Mouse (Mus musculus): Measurements from ENCODE around the gene Adam33. TPM values are rescaled to one million over a fixed set of nuclear protein-coding genes. Genes with fewer than 3 reads are reported as not detected.

Adam33 gene
- polyA plus RNA-seq, 1 experiment: 34.5 TPM

DNA sequence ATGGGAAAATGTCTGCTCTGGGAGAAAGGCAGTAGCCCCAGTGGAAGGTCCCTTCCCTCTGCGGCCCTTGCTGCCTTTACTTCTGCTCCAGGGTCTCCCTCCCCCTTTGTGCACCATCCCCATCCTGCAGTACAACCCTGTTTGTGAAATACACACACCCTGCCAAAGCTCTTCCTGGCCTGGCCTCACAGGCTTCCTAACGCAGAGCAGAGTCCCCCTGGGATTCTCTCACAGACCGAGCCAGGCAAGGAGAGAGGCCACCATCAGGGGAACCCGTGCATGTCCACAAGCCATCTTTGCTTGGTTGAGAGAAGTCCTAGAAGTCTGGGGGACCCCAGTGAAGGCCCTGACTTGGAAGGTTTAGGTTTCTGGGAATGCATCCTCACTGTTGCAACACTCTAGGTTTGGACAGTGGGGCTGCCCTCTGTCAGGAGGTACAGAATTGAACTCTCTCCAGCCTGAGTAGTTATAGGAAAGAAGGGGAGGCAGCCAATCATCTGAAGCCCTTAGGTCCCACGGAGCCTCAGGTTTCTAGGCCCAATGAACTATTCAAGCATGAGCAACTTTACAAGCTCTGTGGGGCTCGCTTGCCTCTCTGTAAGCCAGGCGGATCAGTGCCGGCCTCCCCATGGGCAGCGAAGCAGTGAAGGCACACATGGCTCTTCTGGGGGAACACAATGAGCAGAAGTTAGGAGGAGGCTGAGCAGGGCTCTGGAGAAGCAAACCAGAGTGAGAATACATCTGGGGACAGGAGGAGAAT, 3.7 kb downstream of the Adam33 start:
- no peak for DNase-seq
- Histone ChIP-seq H3K4me3 (replicated peaks; ENCODE audit: extremely low read depth, low read depth, low read length) (no peak overlapping the region), H3K4me1 (ENCODE audit: control insufficient read depth, insufficient read depth, low read length) (peaks cover 3% of the 10 kb centered on the region)
- 66% methylated on average over 9 of the region's 9 CpGs for WGBS
- no peak for TF ChIP-seq POLR2A (IDR thresholded peaks at IDR 0.05; ENCODE audit: borderline replicate concordance, extremely low read depth, low read depth, low read length)
- TF ChIP-seq CTCF (IDR thresholded peaks at IDR 0.05; ENCODE audit: insufficient read depth, low read length): no peak

DNA sequence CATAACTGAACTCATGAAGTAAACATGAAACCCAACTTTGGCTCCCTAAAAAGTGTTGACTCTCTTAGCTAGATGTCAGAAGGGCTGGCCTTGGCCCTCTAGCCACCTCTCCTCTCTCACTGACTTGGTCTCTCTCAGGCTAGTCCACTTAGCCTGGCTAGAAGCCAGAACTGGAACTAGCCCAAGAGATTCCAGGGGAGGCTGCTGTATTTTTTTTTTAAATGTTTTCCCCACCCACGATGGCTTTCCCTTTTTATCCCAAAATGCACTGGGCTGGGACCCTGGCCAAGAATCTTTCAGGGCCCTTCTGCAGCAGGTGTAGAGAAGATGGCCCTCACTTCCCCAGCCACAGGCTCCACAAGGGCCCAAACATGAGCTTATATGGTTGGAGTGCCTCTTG, 4.2 kb downstream of the Adam33 start:
- WGBS: 15% methylated on average over 1 of the region's 1 CpGs
- H3K4me3 ChIP-seq (replicated peaks; ENCODE audit: extremely low read depth, low read depth, low read length): no peak overlapping the region
- peak; percentile 33 for DNase-seq
- H3K4me1 ChIP-seq (ENCODE audit: control insufficient read depth, insufficient read depth, low read length): peaks cover 3% of the 10 kb centered on the region
- TF ChIP-seq POLR2A (IDR thresholded peaks at IDR 0.05; ENCODE audit: borderline replicate concordance, extremely low read depth, low read depth, low read length) (no peak), CTCF (IDR thresholded peaks at IDR 0.05; ENCODE audit: insufficient read depth, low read length) (no peak)

DNA sequence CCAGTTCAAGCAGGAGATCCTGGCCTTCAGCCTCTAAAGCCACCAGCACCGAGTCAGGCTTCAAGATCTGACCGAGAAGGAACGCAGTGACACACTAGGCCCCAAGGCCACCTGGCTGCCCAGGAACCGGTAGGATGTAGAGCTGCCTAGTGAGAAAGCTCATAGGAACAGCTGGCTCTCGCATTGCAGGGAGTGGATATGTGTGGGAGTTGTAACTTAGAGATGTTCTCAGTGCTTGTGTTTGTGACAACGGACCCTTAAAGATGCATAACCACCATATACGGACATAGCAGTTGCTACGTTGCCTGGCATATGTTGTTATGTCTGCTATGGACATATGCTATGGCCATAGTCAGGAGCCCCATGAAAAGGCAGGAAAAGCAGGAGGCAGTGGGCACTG, 4.9 kb downstream of the Adam33 start:
- DNase-seq: no peak
- TF ChIP-seq POLR2A (IDR thresholded peaks at IDR 0.05; ENCODE audit: borderline replicate concordance, extremely low read depth, low read depth, low read length) (no peak), CTCF (IDR thresholded peaks at IDR 0.05; ENCODE audit: insufficient read depth, low read length) (no peak)
- 90% methylated on average over 8 of the region's 8 CpGs for WGBS
- H3K4me1 ChIP-seq (ENCODE audit: control insufficient read depth, insufficient read depth, low read length): peaks cover 9% of the 10 kb centered on the region
- no peak overlapping the region for H3K4me3 ChIP-seq (replicated peaks; ENCODE audit: extremely low read depth, low read depth, low read length)

DNA sequence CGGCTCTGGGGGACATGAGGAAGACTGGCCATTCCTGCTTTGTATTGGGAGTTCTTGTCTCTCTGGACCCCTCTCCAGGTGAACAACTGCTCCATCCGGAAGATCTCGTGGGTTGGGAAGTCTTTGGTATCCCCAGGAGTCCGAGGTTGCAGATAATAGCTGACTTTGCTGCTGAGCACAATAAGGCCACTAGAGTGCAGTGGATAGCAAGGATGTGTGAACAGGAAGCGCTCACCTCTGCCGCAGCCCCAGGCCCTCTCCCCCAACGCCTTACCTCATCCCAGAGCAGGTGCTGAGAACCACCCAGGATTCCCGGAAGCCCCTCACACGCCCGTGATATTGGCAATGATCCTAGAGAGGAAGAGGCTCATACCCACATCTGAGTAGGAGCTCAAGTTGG, 7.4 kb downstream of the Adam33 start:
- DNase-seq: no peak
- Histone ChIP-seq H3K4me1 (ENCODE audit: control insufficient read depth, insufficient read depth, low read length) (peaks cover 9% of the 10 kb centered on the region), H3K4me3 (replicated peaks; ENCODE audit: extremely low read depth, low read depth, low read length) (no peak overlapping the region)
- WGBS: 8% methylated on average over 10 of the region's 10 CpGs
- peak; percentile 57 for TF ChIP-seq CTCF (IDR thresholded peaks at IDR 0.05; ENCODE audit: insufficient read depth, low read length)
- no peak for TF ChIP-seq POLR2A (IDR thresholded peaks at IDR 0.05; ENCODE audit: borderline replicate concordance, extremely low read depth, low read depth, low read length)

DNA sequence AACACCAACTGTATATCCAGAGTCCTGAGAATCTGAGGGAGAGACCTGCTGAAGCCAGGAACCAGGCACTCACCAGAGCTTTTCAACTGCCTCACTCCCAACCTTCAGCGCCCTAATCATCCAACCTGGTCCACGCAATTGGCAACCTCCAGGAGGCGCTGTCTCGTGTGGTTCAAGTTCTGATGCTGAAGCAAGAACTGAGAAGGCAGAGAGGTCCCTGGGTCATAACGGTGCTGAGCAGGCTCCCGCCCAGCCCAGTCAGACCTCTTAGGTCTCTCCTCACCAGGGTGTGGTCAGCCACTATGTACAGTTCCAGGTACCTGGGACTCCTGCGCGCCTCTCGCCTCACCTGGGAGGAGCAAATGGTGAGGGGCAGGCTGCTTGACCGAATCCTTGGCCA, 8.0 kb downstream of the Adam33 start:
- H3K4me3 ChIP-seq (replicated peaks; ENCODE audit: extremely low read depth, low read depth, low read length): no peak overlapping the region
- TF ChIP-seq CTCF (IDR thresholded peaks at IDR 0.05; ENCODE audit: insufficient read depth, low read length) (peak; percentile 81), POLR2A (IDR thresholded peaks at IDR 0.05; ENCODE audit: borderline replicate concordance, extremely low read depth, low read depth, low read length) (no peak)
- DNase-seq: peak; percentile 42
- 11% methylated on average over 10 of the region's 10 CpGs for WGBS
- peaks cover 9% of the 10 kb centered on the region for H3K4me1 ChIP-seq (ENCODE audit: control insufficient read depth, insufficient read depth, low read length)

DNA sequence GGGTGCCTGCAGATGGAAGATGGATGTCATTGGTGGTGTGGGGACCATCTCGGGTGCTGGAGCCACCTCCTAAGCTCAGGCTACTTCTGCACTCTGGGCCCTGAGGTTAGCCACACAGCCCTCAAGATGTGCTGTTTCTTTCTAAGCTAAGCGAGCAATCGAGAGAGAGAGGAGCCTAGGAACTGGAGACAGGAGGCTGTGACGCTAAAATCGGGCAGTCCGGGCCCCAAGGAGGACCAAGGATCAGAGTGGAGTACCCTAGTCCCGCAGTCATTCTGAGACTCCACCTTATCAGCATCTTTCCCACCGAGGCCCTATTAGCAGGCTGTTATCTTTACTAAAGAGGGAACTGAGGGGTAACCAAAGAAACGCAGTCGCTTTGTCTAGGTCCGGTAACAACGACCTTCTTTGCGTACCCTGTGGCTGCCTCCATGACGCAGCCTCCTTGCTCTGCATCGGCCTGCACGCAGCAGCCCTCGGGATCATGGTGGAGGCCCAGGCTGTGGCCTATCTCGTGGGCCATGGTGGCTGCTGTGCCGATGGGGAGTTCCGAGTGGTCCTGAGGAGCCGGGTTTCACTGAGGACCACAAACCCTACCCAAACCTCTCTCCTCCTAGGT, 8.9 kb downstream of the Adam33 start:
- WGBS: 9% methylated on average over 21 of the region's 21 CpGs
- Histone ChIP-seq H3K4me3 (replicated peaks; ENCODE audit: extremely low read depth, low read depth, low read length) (no peak overlapping the region), H3K4me1 (ENCODE audit: control insufficient read depth, insufficient read depth, low read length) (peaks cover 9% of the 10 kb centered on the region)
- TF ChIP-seq POLR2A (IDR thresholded peaks at IDR 0.05; ENCODE audit: borderline replicate concordance, extremely low read depth, low read depth, low read length) (no peak), CTCF (IDR thresholded peaks at IDR 0.05; ENCODE audit: insufficient read depth, low read length) (no peak)
- peak; percentile 4 for DNase-seq

DNA sequence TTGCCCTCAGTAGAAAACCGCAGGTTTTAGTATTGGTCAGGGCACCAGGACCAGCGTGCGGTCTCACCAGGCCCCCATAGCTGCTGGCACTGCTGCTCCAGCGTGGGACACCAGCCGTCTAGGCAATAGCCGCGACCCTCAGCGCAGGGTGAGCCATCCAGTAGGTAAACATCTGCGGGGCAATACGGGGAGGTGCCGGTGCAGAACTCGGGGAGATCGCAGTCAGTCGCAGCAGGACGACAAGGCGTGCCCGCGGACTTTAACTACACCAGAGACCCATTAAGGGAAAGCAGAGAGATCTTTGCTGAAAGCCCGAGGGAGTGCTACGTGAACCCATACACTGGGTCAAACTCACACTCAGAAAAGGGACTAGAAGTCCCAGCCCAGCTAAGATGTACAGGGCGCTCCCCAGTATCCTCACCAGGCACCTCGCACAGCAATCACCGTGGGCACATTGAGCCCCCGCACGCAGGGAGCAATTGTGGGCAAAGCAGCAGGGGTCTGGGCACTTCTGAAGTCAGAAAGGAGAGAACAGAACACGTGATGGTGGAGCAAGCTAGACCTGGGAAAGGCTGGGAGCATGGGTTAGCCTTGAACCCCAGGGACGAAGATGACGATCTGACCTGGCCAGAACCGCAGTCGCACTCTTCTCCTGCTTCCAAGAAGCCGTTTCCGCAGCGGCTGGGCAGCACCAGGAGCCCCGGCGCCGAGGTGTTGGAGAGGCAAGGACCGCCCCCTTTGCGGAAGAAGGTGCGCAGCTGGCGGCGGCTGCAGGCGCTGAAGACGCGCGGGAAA, 9.6 kb downstream of the Adam33 start:
- TF ChIP-seq POLR2A (IDR thresholded peaks at IDR 0.05; ENCODE audit: borderline replicate concordance, extremely low read depth, low read depth, low read length) (no peak), CTCF (IDR thresholded peaks at IDR 0.05; ENCODE audit: insufficient read depth, low read length) (no peak)
- no peak overlapping the region for H3K4me3 ChIP-seq (replicated peaks; ENCODE audit: extremely low read depth, low read depth, low read length)
- peaks cover 9% of the 10 kb centered on the region for H3K4me1 ChIP-seq (ENCODE audit: control insufficient read depth, insufficient read depth, low read length)
- WGBS: 8% methylated on average over 45 of the region's 45 CpGs
- DNase-seq: no peak

DNA sequence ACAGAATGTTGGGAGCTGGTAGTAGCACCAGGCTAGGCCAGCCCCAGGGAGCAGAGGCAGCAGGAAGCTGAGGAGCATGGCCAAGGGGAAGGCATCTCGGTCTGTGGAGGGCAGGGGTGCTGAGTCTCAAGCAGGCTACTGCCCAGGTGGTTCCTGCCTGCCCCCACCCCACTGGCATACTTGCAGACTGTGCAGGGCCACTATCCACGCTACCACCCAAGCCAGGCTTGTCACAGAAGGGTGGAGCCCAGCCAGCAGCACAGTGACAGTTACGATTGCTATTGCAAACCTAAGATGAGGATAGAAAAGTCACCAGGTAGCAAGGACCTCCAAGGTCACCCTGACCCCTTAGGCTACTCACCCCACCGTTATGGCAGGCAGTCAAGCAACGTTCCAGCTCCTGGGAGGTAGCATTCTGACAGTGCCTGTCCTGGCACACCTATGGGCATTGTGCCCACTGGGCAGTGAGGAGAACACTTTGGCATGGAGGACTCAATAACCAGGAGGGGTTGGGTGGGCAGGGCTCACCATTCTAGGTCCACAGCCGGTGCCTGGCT, 10.7 kb downstream of the Adam33 start:
- TF ChIP-seq POLR2A (IDR thresholded peaks at IDR 0.05; ENCODE audit: borderline replicate concordance, extremely low read depth, low read depth, low read length): no peak
- peak; percentile 1 for DNase-seq
- Histone ChIP-seq H3K4me3 (replicated peaks; ENCODE audit: extremely low read depth, low read depth, low read length) (no peak overlapping the region), H3K4me1 (ENCODE audit: control insufficient read depth, insufficient read depth, low read length) (peaks cover 9% of the 10 kb centered on the region)
- 68% methylated on average over 6 of the region's 6 CpGs for WGBS

DNA sequence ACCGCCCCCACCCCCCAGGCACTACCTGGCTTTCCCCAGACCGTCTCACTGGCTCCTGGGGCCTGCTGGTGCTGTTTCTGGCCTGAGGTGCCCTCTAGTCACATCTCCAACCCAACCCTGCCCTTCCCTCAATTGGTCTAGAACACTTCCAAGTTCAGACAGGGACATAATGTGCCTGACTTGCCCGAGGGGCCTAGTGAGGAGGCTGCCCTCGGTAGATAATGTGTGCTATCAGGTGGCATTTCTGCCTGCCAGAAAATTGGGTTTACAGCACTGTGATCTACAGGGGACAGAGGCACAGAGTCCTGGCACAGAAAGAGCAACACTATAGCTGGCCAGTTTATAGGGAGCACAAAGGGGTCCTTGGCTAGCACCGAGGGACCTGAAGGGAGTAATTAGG, 11.6 kb downstream of the Adam33 start:
- WGBS: 71% methylated on average over 5 of the region's 5 CpGs
- Histone ChIP-seq H3K4me1 (ENCODE audit: control insufficient read depth, insufficient read depth, low read length) (peaks cover 9% of the 10 kb centered on the region), H3K4me3 (replicated peaks; ENCODE audit: extremely low read depth, low read depth, low read length) (no peak overlapping the region)
- DNase-seq: no peak
- no peak for TF ChIP-seq CTCF (IDR thresholded peaks at IDR 0.05; ENCODE audit: insufficient read depth, low read length)
- TF ChIP-seq POLR2A (IDR thresholded peaks at IDR 0.05; ENCODE audit: borderline replicate concordance, extremely low read depth, low read depth, low read length): no peak

All from lung, adult 2 months (tissue).